Mouse (Mus musculus) layer of hippocampus, adult 18-20 months (tissue): ENCODE results near the gene Olfr1311. TPM values are rescaled to one million over a fixed set of nuclear protein-coding genes. Genes with fewer than 3 reads are reported as not detected.
"Not testable (repeated sequence)": the region's sequence is repeated elsewhere in the genome, so short reads cannot be mapped to it uniquely, and the experiment has no call there.

ENCODE experiments used
- DNase-seq, 2 experiments: peaks; one replicate each; pipeline ENCODE4 v3.0.0; 2022; ENCODE audit warnings: low spot score in 2 of 2
- long read RNA-seq: library from polyadenylated mRNA; stranded (forward); transcript quantifications from one replicate; pipeline ENCODE4 v2.0.0, GENCODE M21; 2021
- total RNA-seq, 2 experiments: library from RNA; stranded (reverse); gene quantifications; 2 replicates each; pipeline ENCODE4 v1.2.3; 2021

Gene Olfr1311
- not detected for total RNA-seq
- long read RNA-seq = 0 reads

DNA sequence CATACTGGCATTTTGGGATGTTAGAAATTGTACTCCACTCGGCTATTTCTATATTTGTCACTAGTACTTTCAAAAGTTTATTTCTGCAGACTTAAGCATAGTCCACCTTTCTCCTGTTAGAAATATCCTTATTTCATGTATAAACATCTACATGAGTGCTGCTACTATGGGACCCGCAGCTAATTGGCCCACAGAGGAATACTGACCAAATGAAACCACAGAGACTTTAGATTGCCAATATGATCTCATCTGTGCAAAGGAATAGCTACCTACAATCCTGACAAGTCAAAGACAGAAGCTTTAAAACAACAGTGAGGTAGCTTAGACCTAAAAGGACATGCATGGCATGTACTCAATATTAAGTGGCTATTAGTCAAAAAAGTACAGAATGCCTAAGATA is at the start of gene Olfr1311:
TSS of gene Olfr1311 (minus strand) at position 101 of the 400 bp plus-strand sequence.
- no peak for DNase-seq

DNA sequence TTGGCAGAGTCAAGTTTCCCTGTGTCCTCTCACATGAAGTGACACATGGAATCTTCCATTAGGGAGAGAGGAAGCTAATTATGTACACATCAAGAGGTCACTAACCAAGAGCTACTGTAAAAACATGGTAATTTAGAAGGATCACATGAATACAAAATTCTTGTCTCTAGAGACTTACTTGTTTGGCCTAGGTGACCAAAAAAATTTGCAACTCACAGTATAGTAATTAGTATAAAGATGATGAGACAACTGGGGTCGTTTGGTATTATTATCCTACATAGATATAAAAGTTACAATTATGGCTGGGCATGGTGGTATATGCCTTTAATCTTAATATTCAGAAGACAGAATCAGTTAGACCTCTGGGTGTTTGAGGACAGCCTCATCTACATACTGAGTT is 25.9 kb upstream of the Olfr1311 start, which contains the start of gene Olfr1312:
TSS of gene Olfr1312 (minus strand) at position 101 of the 400 bp plus-strand sequence.
- DNase-seq = no peak

GRCm38 (mm10) chr2:112026971-112027370 is 2.8 kb upstream of the Olfr1311 start:
- DNase-seq = not testable (repeated sequence)

GRCm38 (mm10) chr2:112014900-112015299 is 9.3 kb downstream of the Olfr1311 start:
- DNase-seq = no peak

DNA sequence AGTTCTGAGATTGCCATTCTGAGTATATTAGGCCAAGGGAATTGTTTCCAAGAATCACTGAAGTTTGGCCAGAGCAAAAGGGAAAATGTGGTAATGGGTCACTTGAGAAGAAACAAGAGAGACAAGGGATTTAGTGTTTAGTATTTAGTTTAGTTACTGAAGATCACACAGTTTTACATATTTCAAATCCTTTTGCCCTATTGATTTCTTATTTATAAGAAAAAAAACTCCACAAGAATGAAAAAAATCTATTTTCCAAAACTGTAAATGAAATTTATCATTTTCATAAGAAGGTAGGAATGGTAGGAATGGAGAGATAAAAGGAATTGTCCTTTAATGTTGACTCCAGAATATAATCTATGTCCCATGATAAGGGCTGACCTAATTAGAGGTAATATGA is 11.6 kb downstream of the Olfr1311 start, which contains the start of gene Olfr1310:
TSS of gene Olfr1310 (minus strand) at position 101 of the 400 bp plus-strand sequence.
- DNase-seq = no peak

DNA sequence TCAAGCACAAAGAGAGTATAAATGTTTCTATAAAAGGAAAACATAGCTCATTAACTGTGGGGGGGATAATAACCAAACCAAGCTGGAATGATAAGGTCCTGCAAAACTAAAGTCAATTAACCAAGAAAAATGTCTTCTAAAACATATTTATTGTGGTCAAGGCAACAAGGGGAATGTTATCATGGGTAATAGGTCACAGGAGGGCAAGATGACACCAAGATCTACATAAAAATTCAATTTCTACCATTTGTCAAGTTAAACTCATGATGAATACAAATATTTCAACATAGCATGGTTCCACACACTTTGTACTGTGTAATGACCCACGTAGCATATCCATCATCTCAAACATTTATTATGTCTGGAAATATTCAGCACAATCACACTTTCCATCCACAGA is 34.0 kb downstream of the Olfr1311 start, which contains the start of gene Olfr1309:
TSS of gene Olfr1309 (minus strand) at position 101 of the 400 bp plus-strand sequence.
- no peak for DNase-seq

Other genes with a start within 250 kb of the Olfr1311 start
- gene Olfr1302, start 247.0 kb downstream of the Olfr1311 start, total RNA-seq = not detected
- not detected for gene Olfr1303, start 204.1 kb downstream of the Olfr1311 start, total RNA-seq
- not detected for gene Olfr1305, start 147.3 kb downstream of the Olfr1311 start, total RNA-seq
- gene Olfr1306, start 108.1 kb downstream of the Olfr1311 start, total RNA-seq = not detected
- gene Olfr1307, start 75.0 kb downstream of the Olfr1311 start, total RNA-seq = under 1 TPM in 1 of 2 experiments, not detected in 1; 0.02 TPM
- not detected for gene Olfr1308, start 59.5 kb downstream of the Olfr1311 start, total RNA-seq
- not detected for gene Olfr1309, start 34.1 kb downstream of the Olfr1311 start, total RNA-seq
- gene Olfr1310, start 11.7 kb downstream of the Olfr1311 start, total RNA-seq = not detected
- gene Olfr1312, start 25.8 kb upstream of the Olfr1311 start, total RNA-seq = not detected
- gene Olfr1313, start 53.4 kb upstream of the Olfr1311 start, total RNA-seq = not detected
- gene Olfr1314, start 72.4 kb upstream of the Olfr1311 start, total RNA-seq = not detected
- not detected for gene Olfr1315-ps1, start 91.0 kb upstream of the Olfr1311 start, total RNA-seq
- not detected for gene Olfr1316, start 110.6 kb upstream of the Olfr1311 start, total RNA-seq
- gene Olfr1317, start 115.9 kb upstream of the Olfr1311 start, total RNA-seq = not detected
- not detected for gene Olfr1318, start 129.8 kb upstream of the Olfr1311 start, total RNA-seq
- gene Lpcat4, start 215.1 kb upstream of the Olfr1311 start, total RNA-seq = 10 to 100 TPM; 75.4 to 81.1 TPM
- not detected for gene Nutm1, start 234.9 kb upstream of the Olfr1311 start, total RNA-seq
- gene Nop10, start 237.5 kb upstream of the Olfr1311 start, total RNA-seq = 10 to 100 TPM; 52.4 TPM
- 100 to 1,000 TPM; 102 to 105 TPM for gene Slc12a6, start 241.4 kb upstream of the Olfr1311 start, total RNA-seq
- gene Gm21985, start 241.9 kb upstream of the Olfr1311 start, total RNA-seq = 1 to 10 TPM; 2.0 to 3.8 TPM